Mouse (Mus musculus) CD4-positive, CD25-positive, alpha-beta regulatory T cell, adult 4 months (primary cell): ENCODE data around the gene Siglece. TPM values are rescaled to one million over a fixed set of nuclear protein-coding genes. Genes with fewer than 3 reads are reported as not detected.

Experiments used
- ATAC-seq: one replicate; pipeline ENCODE4 v1.8.0; 2017
- polyA plus RNA-seq, 2 experiments: library from polyadenylated mRNA; unstranded; fragments of 100-300 nt; shearing (Covaris generic); gene quantifications; one replicate each; pipeline ENCODE4 v1.2.1; 2017

Gene Siglece
- polyA plus RNA-seq, 2 experiments from 2014 or later = 0.28 to 1.3 TPM

DNA sequence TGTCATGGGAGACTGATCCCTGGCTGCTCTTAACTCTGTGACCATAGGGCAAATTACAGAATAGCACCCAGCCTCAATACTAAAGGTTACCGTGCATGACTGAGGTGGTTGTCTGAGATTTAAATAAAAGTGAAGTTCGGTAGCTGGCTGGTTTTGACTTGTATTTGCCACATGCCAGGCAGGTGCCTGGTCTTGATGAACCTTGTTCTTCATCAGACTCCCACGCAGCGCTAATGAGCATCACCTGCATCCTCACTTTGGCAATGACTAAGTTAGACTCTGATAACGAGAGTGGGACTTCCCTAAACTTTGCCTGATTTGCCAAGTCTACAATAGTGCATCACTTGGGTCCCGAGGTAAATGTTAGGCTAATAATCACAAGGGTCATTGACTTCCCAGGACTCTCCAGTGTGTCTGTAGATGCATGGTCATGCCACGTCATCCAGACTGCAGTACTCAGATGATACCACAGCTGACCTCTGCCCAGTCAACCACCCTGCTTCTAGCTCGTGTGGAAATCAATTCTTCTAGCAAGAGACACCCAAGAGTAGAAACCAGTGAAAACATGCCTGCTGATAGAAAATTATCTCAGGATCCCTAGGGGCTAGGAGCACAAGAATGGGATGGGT lies 34.1 kb downstream of the Siglece start:
- ATAC-seq = no peak

DNA sequence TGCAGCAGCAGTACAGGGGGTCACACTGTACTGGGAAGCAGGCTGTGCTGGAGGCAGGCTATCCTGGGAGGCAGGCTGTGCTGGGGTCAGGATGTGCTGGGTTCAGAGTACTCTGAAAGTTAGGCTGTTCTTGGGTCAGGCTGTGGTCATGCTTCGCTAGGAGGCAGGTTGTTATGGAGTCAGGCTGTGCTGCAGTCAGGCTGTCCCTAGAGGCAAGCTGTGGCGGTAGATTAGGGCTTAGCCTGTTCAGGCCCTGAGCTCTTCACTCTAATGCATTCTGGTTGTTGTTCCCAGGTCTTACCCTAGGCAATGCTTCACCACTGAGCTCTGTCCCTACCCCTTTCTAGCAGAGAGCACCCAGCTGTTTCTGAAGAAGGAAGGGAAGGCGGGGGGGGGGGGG lies 34.9 kb downstream of the Siglece start:
- ATAC-seq = no peak

DNA sequence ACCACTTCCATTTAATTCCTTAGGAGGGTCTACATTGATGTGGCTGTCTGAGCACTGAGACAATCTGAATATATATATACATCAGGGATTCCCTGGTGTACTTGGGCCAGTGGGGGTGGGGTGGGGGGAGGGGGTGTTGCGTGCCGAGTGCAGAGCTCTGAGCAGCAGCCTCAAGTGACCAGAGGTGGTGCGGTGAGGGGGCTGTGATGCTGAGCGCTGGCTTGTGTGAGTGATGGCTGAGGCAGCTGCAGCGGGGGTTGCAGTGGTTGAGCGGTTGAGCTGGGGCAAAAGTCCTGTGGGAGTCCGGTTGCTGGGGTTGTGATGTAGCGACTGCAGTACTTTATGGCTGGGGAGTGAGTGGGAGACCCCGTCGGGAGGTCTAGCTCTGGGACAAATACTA lies 36.1 kb downstream of the Siglece start:
- ATAC-seq = no peak

DNA sequence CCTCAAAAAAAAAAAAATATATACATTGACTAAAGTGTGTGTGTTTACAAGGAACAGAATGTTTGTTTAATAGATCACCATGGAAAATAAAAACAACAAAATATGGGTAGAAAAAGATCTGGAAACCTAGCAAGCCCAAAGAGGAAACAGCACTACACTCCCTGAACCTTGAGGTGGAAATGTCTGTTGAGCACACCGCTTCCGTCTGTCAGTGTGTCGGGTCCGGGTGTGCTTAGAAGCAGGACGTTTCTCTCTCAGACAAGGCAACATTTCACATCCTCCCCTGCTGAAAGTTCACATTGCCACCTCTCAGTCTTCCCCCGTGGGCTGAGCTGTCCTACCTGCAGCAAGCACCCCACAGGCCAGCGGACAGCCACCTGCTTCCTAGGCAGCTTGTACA lies 37.0 kb downstream of the Siglece start:
- no peak for ATAC-seq

DNA sequence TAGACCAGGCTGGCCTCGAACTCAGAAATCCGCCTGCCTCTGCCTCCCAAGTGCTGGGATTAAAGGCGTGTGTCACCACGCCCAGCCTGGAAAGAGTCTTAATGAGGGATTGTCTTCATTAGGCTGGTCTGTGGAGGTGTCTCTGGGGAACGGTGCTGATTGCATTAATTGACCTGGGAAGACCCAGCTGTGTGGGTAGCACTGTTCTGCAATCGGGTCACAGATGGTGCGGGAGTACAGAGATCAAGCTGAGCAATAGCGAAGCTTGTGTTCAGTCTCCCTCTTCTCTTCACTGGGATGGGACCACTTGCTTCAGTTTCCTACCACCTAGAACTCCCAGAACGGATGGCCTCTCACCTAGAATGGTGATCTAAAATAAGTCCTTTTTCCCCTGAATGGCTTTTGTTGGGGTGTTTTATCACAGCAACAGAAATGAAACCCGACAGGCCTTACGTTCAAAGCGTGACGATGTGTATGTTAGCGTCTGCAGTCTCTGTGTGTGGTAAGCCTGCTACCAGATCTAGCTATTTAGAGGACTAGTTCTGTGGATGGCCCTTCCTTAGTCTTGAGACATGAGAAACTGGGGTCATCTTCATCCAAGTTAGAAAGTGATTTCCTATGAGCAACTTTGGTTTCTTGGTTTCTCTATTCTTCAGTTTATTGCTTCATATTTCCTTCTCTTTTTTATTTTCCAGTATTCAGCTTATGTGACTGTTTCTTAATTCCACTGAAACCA lies 46.0 kb downstream of the Siglece start:
- no peak for ATAC-seq

DNA sequence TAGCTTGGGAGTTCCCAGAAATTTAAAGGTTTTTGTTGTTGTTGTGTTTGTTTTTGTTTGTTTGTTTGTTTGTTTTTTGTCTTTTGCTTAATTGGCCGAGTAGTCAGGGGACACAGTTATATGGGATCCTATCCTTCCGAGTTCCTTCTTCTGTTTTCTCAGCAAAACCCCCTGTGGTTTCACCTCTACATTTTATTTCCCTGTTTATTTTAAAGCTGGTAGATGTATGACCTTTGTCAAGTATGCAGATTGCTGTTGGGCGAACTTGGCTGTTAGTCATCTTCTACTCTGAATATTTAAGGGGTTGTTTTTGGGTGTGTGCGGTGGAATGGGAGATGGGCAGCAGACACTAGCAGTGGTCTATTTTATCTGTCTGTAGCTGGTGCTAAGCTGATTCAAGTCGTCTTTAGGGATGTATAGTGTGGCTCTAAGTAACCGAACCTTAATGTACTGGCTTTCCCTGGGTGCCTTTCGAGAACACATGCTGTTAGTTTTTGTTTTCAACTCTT lies 51.6 kb downstream of the Siglece start:
- ATAC-seq = no peak

DNA sequence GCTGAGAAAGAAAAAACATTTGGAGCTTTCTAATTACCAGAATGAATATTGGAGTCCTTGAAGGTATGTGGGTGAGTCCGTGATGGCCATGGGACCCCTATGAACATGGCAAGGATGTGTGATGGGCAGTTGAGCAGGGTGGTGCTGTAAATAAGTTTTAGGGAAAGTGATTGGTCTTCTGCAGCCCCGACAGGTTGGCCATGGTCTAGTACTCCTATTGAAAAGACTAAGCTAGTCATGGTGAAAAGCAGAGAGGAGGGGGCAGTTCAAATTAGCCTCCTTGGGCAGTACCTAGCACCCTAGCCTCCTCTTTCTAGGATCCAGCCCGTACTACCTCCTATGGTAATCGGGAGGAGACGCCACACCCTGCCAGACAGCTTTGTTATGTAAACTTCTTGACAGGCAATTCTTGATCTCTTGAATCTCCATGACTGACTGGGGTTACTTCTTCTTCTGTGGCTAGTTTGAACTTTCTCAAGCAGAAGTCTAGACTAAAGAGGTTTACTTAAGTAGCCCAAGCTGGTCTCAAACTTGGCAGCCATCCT lies 52.1 kb downstream of the Siglece start:
- no peak for ATAC-seq

DNA sequence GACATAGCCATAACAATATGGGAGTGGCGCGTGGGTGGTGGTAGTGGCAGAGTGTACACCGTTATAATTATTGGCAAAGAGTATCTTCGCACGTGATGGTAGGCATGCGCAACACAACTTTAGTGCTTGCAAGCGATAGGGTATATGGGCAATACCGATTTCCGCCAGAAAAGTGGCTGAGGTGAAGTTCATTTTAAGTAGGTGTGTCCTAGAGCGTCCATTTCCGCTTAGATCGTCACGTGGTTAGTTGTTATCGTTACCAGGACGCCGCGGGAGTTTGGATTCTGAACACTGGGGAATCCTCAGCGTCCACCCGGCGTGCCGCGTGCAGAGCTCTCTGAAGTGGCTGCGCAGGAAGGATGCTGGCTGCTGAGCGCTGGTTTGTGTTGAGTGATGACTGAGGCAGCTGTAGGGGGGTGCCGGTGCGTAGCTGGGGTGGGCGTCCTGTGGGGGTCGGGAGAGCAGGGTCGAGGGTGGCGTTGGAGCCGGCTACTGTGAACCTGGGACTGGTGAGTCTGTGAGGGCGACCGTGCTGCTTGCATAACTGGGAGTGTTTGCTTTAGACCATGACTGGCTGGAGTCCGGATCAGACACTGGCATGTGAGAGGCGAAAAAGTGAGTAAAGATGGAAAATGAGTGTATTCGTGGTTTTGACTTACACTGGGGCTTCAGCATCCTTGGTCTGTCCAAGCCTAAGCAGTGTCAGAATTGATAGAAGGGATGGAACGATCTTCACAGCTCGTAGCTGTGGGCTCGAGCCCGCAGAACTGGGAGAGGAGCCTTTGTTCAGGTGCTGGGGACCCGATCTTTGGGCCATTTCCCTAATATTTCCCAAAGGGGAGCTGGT lies 52.8 kb downstream of the Siglece start, which contains the start of gene Zfp819:
Gene Zfp819 (plus strand): TSS at position 274 of the 847 bp plus-strand sequence.
- peak; percentile 64 for ATAC-seq

DNA sequence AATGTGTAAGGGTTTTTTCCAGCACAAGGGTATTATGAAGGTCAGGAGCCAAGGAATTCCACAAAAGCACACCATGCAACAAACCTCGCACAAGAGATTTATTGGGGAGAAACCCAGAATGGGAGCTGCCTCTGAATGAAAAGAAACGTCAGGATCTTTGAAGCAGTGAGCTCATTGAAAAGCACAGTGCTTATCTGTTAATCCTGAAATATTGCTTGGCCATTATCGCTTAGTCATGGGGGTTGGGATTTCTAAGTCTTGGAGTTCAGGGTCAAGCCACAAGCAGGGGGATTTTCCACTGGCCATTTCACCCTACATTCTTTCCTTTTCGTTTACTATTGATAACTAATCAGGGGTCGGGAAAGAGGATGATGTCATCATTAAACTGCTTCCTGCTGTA lies 58.1 kb downstream of the Siglece start:
- ATAC-seq = no peak

Other genes with a start within 250 kb of the Siglece start
- gene Lim2, start 232.5 kb downstream of the Siglece start, polyA plus RNA-seq = not detected
- gene Nkg7, start 223.1 kb downstream of the Siglece start, polyA plus RNA-seq = 100 to 1,000 TPM; 106 to 121 TPM
- gene Cldnd2, start 219.4 kb downstream of the Siglece start, polyA plus RNA-seq = not detected
- gene Etfb, start 216.1 kb downstream of the Siglece start, polyA plus RNA-seq = 100 to 1,000 TPM; 177 to 184 TPM
- gene Gm45233, start 216.0 kb downstream of the Siglece start, polyA plus RNA-seq = not detected
- 1 to 10 TPM; 1.7 to 3.2 TPM for gene Vsig10l, start 197.0 kb downstream of the Siglece start, polyA plus RNA-seq
- gene Iglon5, start 170.1 kb downstream of the Siglece start, polyA plus RNA-seq = under 1 TPM in 1 of 2 experiments, not detected in 1; 0.15 TPM
- gene 4931406B18Rik, start 154.2 kb downstream of the Siglece start, polyA plus RNA-seq = not detected
- not detected for gene Cd33, start 115.7 kb downstream of the Siglece start, polyA plus RNA-seq
- gene Zfp658, start 97.9 kb downstream of the Siglece start, polyA plus RNA-seq = 1 to 10 TPM; 6.4 TPM
- gene Zfp719, start 80.6 kb downstream of the Siglece start, polyA plus RNA-seq = 10 to 100 TPM; 10.9 to 12.9 TPM
- gene Zfp819, start 53.0 kb downstream of the Siglece start, polyA plus RNA-seq = not detected
- gene Ceacam18, start 25.5 kb downstream of the Siglece start, polyA plus RNA-seq = not detected
- gene Ctu1, start 11.9 kb upstream of the Siglece start, polyA plus RNA-seq = 1 to 10 TPM; 1.7 to 2.2 TPM
- gene Klk14, start 30.3 kb upstream of the Siglece start, polyA plus RNA-seq = not detected
- not detected for gene Klk13, start 52.4 kb upstream of the Siglece start, polyA plus RNA-seq
- not detected for gene Klk12, start 108.7 kb upstream of the Siglece start, polyA plus RNA-seq
- 1 to 10 TPM in 1 of 2 experiments, not detected in 1; 1.0 TPM for gene Klk11, start 114.4 kb upstream of the Siglece start, polyA plus RNA-seq
- gene Klk10, start 120.9 kb upstream of the Siglece start, polyA plus RNA-seq = under 1 TPM in 1 of 2 experiments, not detected in 1; 0.23 TPM
- gene Klk9, start 131.7 kb upstream of the Siglece start, polyA plus RNA-seq = not detected
- 100 to 1,000 TPM; 136 to 138 TPM for gene Klk8, start 137.4 kb upstream of the Siglece start, polyA plus RNA-seq
- gene Klk7, start 151.1 kb upstream of the Siglece start, polyA plus RNA-seq = under 1 TPM in 1 of 2 experiments, not detected in 1; 0.23 TPM
- not detected for gene Klk6, start 164.3 kb upstream of the Siglece start, polyA plus RNA-seq
- not detected for gene Klk5, start 181.8 kb upstream of the Siglece start, polyA plus RNA-seq
- gene Klk4, start 221.0 kb upstream of the Siglece start, polyA plus RNA-seq = not detected